Mouse (Mus musculus): ENCODE data around the gene Slc25a54.
A peak's percentile ranks its signal among the peaks of the same experiment; 100 is the strongest.

The Slc25a54 gene

DNA sequence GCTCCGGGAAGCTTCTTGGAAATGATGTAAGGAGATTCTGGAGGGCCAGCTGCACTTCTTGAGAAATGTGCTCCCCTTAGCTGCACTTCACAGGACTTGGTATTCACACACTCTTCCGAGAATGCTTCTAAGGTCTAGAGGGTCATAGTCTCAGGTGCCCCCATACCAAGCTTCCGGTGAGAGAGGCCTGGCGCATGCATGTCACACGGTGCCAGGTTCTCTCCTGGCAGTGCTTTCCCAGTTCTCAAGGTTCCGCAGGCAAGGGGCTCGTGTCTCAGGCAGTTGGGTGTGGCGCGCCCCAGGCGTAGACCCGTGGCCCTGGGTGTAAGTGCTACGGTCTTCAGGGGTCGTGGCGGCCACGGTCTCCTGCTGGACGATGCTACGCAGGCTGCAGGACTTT, at the start of gene Slc25a54:
TSS of gene Slc25a54 (plus strand) at position 301 of the 400 bp plus-strand sequence.
- DNase-seq (ENCODE audit: low read depth, low spot score), result no peak

DNA sequence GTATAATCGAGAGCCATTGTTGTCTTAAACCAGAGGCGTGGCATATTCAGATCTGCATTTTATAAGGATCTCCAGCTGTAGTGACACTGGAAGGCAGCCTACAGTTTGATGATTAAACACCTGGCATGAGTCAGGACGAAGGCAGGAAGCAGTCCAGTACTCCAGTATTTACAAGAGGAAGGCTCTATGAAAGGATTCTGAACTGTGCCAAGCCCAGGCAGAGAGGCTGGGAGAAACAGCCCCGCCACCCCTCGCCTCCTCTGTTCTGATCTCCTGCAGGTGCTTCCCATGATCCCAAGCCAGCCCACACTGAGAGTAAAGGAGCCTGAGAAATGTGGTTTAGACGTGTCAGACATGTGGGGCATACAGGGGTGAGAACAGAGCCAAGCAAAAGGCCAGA, 49.5 kb upstream of the Slc25a54 start:
- DNase-seq (ENCODE audit: low read depth, low spot score), result peak; percentile 23

DNA sequence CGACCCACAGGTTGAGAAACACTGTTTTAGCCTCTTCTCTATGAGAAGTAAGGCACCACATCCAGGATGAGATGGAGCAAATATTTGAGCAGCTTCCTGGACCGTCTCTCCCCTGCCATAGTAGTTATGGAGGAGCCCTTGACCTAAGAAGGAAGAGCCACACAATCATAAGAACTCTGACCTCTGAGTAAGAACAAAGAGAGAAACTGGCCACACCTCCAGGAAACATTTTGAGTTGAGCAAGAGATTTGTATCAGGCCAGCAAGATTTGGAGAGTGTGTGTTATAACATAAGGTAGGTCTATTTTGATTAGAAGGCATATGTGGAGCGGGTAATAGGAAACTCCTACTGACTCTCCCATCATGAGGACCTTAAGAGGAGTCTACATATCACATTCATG, 48.6 kb upstream of the Slc25a54 start:
- DNase-seq (ENCODE audit: low read depth, low spot score), result no peak

- no peak for DNase-seq (ENCODE audit: low read depth, low spot score)
These were observed 48.0 kb upstream of the Slc25a54 start for GRCm38 (mm10) chr3:109032306-109032705.

DNA sequence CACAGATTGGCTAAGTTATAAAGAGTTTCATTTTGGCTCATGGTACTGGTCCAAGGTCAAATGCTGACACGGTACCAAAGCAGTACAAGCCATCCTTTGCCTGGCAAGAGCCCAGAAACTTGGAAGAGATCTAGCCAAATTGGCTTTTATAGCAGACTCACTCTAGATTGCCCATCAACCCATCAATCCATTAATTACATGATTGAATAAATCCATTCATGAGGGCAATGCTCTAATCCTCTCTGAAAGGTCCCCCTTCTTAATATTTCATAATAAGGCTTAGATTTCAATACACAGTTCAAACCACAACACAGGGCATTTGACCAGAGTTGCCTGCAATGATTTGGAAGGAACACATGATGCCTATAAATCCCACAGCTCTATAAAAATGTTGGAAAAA, 45.9 kb upstream of the Slc25a54 start:
- no peak for DNase-seq (ENCODE audit: low read depth, low spot score)

- DNase-seq (ENCODE audit: low read depth, low spot score), result no peak
These were observed 39.4 kb upstream of the Slc25a54 start for GRCm38 (mm10) chr3:109040908-109041307.

- no peak for DNase-seq (ENCODE audit: low read depth, low spot score)
These were observed 36.9 kb upstream of the Slc25a54 start for GRCm38 (mm10) chr3:109043395-109043794.

DNA sequence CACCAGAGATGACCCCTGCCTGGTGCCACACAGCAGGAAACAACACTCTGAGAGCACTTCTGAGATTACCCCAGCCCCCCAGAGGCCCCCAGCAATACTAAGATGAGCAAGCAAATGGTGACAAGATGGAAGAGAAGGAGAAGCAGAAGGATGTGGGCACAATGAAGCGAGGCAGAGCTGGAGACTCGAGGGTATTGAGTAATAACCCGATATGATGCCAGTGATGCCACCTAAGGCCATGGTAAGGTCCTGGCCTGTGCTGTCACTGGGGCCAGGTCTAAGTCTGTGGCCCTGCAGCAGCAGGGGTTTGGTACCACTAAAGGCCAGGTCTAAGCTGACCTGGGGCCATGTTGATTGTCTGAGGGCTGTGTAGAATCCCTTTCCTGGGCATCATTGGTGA, 33.8 kb upstream of the Slc25a54 start:
- no peak for DNase-seq (ENCODE audit: low read depth, low spot score)

DNA sequence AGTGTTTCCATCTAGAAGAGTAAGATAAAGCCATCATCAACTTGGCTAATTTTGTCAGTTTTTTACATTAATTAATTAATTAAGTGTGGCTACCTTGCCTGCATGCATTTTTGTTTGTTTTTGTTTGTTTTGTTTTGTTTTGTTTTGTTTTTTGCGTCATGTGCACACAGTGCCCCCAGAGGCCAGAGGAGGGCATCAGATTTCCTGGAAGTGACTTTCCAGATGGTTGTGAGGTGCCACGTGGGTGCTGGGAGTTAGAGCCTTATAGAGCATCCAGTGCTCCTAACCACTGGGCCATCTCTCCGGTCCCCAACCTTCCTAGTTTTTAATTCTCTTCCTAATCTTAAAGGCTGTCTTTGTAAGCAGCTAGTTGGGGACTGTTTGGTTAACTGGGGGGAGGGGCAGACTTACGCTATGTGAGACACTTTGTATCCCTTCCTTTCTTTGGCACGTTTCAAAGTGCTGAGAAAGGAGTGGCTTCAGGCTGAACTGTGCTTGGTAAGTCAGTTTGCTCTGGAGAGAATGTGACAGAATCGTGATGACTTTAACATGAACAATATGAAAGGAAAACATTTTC, 32.5 kb upstream of the Slc25a54 start:
- DNase-seq (ENCODE audit: low read depth, low spot score), result no peak

DNA sequence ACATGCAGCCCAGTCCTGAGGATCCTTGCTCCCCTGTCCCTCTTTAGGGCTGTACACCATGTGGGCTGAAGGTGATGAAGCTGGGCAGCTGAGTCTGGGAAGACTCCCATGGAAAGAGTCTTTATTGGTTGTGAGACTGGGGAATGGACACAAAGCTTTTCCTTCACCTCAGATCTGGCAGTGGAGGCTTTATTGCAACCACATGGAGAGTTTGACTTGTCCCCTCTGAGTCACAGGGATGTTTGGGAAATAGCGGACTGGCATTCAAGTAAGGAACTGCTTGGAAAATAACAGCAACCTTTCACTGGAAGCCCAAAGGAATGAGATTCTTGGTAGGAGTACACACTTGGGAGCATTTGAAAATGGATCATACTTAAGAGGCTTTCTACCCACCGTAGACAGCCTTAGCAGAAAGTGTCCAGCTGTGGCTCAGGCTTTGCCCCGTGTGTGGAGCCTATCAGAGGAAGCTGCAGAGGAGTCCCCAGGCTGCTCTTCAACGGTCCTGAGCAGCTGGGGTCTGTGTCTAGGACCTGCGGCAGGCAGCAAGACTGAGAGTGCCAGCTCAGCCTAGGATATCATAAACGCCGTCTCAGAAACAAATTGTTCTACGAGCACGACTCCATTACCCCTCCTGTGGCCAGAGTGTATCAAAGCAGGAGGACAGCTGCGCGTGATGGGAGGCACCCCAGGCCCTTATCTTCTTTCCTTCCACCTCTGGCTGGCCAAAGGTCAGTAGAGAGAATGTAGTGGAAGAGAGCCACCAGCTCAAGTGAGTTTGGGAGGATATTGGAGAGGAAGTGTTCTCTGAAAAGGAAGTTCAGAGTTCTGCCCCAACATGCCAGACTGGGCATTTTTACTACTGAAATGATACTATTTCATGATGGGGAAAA, 29.0 kb upstream of the Slc25a54 start:
- no peak for DNase-seq (ENCODE audit: low read depth, low spot score)

- no peak for DNase-seq (ENCODE audit: low read depth, low spot score)
These were observed 28.3 kb upstream of the Slc25a54 start for GRCm38 (mm10) chr3:109051946-109052331.

DNA sequence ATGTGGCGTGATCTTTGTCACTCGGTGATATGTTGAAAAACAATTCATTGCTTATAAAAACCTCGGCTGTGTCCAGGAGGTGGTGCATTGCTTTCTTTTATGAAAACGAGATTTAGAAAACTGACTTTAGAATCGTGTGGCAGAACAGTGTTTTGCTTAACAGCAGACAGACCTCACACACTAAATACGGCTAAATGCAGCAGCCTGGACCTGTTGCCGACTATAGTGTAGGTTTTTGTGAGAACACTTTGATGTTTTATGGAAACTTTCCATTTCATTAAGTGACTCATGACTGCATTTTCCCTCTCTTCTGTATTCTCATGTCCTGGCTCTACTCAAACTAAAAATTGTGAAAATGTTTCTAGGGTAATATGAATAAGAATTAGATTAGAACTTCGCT, 20.4 kb upstream of the Slc25a54 start:
- no peak for DNase-seq (ENCODE audit: low read depth, low spot score)

DNA sequence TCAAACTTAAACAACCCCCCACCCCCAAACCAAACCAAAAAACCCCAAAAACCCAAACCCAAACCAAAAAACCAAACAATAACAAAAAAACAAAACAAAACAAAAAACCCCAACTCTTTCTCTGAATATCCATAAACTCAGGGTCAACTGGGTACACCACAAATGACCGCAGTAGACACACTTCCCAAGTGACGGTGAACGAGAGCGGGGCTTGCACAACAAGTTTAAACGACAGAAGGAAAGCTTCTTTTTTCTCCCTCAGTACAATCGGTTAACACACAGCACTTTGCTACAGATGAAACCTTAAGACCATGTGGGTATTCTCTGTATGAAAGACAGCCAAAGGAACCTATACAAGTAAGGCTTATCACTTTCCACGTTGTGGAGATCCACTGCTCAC, 17.9 kb upstream of the Slc25a54 start:
- DNase-seq (ENCODE audit: low read depth, low spot score), result no peak

DNA sequence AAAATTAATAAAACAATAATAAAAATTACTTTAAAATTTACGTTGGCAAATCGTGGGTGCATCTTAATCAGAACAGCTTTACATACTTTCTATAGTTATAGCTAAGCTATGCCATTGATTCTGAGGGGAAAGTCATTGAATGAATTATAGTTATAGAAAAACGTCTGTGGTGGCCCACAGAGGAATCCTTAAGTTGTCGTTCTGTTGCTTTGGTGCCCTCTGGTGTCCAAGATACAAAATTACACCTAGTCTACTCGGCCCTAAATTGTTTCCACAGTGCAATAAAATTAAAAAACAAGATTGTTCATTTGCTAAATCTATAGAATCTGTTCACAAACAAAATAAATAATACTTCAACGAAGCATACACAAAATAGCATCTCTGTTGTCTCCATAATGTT, 17.3 kb upstream of the Slc25a54 start:
- DNase-seq (ENCODE audit: low read depth, low spot score), result peak; percentile 53

- DNase-seq (ENCODE audit: low read depth, low spot score), result no peak
These were observed 4.1 kb downstream of the Slc25a54 start for GRCm38 (mm10) chr3:109084418-109084817.

GRCm38 (mm10) chr3:109088460-109088859, 8.2 kb downstream of the Slc25a54 start:
- DNase-seq (ENCODE audit: low read depth, low spot score), result peak; percentile 8

DNA sequence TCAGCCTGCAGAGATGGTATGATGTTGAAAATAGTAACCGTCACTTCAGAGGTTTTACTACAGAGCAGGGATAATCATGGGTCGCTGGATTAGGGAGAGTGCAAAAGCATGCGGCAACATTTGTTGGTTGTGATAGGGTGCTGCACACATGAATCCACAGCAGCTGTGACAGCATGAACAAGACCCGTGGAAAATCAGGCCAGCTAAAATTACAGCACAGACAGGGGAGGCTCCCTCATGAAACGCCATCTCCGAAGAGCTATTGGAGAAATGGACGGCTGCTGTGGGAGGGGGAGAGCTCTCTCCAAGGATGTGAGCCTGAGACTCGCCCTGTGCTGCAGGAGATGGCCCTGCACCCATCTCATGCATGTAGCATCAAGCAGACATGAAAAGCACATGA, 24.4 kb downstream of the Slc25a54 start:
- no peak for DNase-seq (ENCODE audit: low read depth, low spot score)

DNA sequence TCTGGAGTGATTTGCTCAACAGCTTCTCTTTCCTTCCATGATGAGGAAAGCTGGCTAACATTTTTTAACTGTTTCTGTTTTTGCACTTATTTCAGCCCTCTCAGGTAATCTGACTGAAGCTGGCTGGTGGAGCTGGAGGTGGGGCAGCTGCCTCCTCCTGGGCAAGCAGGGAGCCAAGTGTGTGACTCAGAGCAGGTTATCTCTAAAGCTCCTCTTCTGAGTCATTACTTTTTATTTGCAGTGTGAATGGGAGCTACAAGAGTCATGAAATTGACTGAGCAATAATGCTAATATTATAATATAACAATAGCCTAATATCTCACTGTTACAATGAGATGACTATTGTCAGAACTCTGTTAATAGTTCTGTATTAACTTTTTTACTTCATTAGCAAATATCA, 36.9 kb downstream of the Slc25a54 start:
- no peak for DNase-seq (ENCODE audit: low read depth, low spot score)

DNA sequence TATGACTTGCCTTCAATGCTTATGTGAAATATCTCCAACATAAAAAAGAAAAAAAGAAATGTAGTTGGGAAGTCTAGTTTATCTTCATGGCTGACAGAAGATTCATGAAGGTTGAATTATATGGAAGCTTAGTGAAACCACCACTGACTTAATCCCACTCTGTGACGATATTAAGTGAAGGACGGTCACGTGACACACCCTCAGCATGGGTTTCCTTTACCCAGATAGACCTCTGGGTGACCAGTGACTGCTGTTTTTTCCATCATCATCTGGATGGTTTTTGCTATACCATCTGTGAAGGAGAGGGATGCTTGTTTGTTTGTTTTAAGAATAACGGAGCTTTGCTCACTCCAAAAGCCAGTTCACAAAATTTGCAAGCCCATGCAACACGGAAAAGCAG, 39.3 kb downstream of the Slc25a54 start:
- no peak for DNase-seq (ENCODE audit: low read depth, low spot score)

GRCm38 (mm10) chr3:109119973-109120372, 39.7 kb downstream of the Slc25a54 start:
- no peak for DNase-seq (ENCODE audit: low read depth, low spot score)

GRCm38 (mm10) chr3:109122641-109123530, 42.6 kb downstream of the Slc25a54 start, which contains the start of gene Slc25a24:
Gene Slc25a24 (plus strand): TSS chr3:109123149.
- peak; percentile 31 for DNase-seq (ENCODE audit: low read depth, low spot score)

GRCm38 (mm10) chr3:109123531-109123981, 43.3 kb downstream of the Slc25a54 start:
- no peak for DNase-seq (ENCODE audit: low read depth, low spot score)
